ENCODE assay signal across 8 mouse cellular contexts in the genomic region with DNA sequence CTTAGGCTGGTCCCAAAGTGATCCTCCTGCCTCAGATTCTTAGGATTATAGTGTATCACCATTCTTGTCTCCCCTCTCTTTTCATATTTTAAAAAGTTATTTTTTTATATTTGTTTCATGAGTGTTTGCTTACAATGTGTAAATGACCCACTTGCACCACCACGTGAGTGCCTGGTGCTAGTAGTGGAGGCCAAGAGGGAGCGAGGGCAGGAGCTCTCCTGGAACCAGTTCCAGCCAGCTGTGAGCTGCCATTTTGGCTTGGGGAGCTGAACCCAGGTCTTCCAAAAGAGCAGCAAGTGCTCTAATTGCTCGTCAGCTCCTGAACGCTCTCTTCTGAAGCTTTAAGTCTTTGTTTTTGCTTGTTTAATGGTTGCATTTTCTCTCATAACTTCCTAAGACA. TPM values are rescaled to one million over a fixed set of nuclear protein-coding genes. Genes with fewer than 3 reads are reported as not detected.
A peak's percentile ranks its signal among the peaks of the same experiment; 100 is the strongest.
DNase-seq lines count a peak whose midpoint lies in the region; ATAC-seq and TF ChIP-seq lines count a peak whose summit lies in the region.

No protein-coding gene starts in this region.

- H3K9me3 ChIP-seq in forebrain, embryonic 14.5 days (replicated peaks; ENCODE audit: control insufficient read depth, low read length) = no peaks in the 10 kb centered on the region
- H3K9me3 ChIP-seq in midbrain, postnatal 0 days (ENCODE audit: low read length) = no peaks in the 10 kb centered on the region

- peak; percentile 6 for DNase-seq in left cerebral cortex, postnatal 4 days
- no peak for DNase-seq in left cerebral cortex, adult 11 months (ENCODE audit: low spot score)
- DNase-seq in forebrain, embryonic 14.5 days (ENCODE audit: low spot score) = no peak
- DNase-seq in kidney, postnatal 4 days = peak; percentile 13 to 27
- no peak for DNase-seq in midbrain, postnatal 0 days (ENCODE audit: low spot score)
- no peak for DNase-seq in natural killer cell, adult 2 months (ENCODE audit: low spot score in 2 of 2)

- intact Hi-C loops in left cerebral cortex, postnatal 4 days (cut with DNase I) = no loop called here

- H3K27ac ChIP-seq in forebrain, embryonic 14.5 days (ENCODE audit: low read depth, low read length) = no peak overlapping the region
- no peak overlapping the region for H3K27ac ChIP-seq in midbrain, postnatal 0 days (ENCODE audit: low read depth, low read length)

- no peaks in the 10 kb centered on the region for H3K27me3 ChIP-seq in forebrain, embryonic 14.5 days (replicated peaks; ENCODE audit: control insufficient read depth, insufficient read depth, low read length)
- no peaks in the 10 kb centered on the region for H3K27me3 ChIP-seq in midbrain, postnatal 0 days (ENCODE audit: insufficient read depth, low read length)

- peak overlapping the region; percentile 73 for H3K4me2 ChIP-seq in forebrain, embryonic 14.5 days (ENCODE audit: low read length)
- H3K4me2 ChIP-seq in midbrain, postnatal 0 days (ENCODE audit: low read depth, low read length, poor library complexity, severe bottlenecking) = peak overlapping the region; percentile 56

- H3K4me3 ChIP-seq in forebrain, embryonic 14.5 days (ENCODE audit: low read depth, low read length) = peak overlapping the region; percentile 98
- H3K4me3 ChIP-seq in midbrain, postnatal 0 days (ENCODE audit: low read depth, low read length) = peak overlapping the region; percentile 97; the same call in 1 of the 2 replicates

- no peaks in the 10 kb centered on the region for H3K36me3 ChIP-seq in forebrain, embryonic 14.5 days (ENCODE audit: control insufficient read depth, insufficient read depth, low read length)
- H3K36me3 ChIP-seq in midbrain, postnatal 0 days (ENCODE audit: insufficient read depth, low read length) = no peaks in the 10 kb centered on the region

- peaks cover 22% of the 10 kb centered on the region for H3K4me1 ChIP-seq in forebrain, embryonic 14.5 days (ENCODE audit: control insufficient read depth, insufficient read depth, low read length)
- H3K4me1 ChIP-seq in midbrain, postnatal 0 days (ENCODE audit: insufficient read depth, low read length) = peaks cover 14% of the 10 kb centered on the region

- TF ChIP-seq CTCF in midbrain, postnatal 0 days (IDR thresholded peaks at IDR 0.05) = no peak

- H3K9ac ChIP-seq in forebrain, embryonic 14.5 days (ENCODE audit: low read length) = peak overlapping the region; percentile 94
- no peak overlapping the region for H3K9ac ChIP-seq in midbrain, postnatal 0 days (replicated peaks; ENCODE audit: low read length, poor library complexity, severe bottlenecking)

- ATAC-seq in forebrain, embryonic 14.5 days = no peak
- no peak for ATAC-seq in midbrain, postnatal 0 days (ENCODE audit: low FRiP score)
- ATAC-seq in monocyte, adult 5-6 weeks (replicated peaks; ENCODE audit: insufficient number of reproducible peaks, low FRiP score, low TSS enrichment, poor library complexity, severe bottlenecking) = no peak
- ATAC-seq in megakaryocyte progenitor cell, adult 5-6 weeks (replicated peaks; ENCODE audit: poor library complexity) = no peak

- WGBS in forebrain, embryonic 14.5 days = 47% methylated on average over 4 of the region's 4 CpGs
- WGBS in midbrain, postnatal 0 days = 71% methylated on average over 4 of the region's 4 CpGs

RNA-seq across cellular contexts. Expression of gene Ppm1b, which starts 3.6 kb away (rescaled TPM):
- 10 to 100 TPM; 84.4 to 86.4 TPM for total RNA-seq in left cerebral cortex, postnatal 4 days (2021)
- 73.9 and 79.4 TPM in 2 replicates for polyA plus RNA-seq in forebrain, embryonic 14.5 days (2014; fragmentation: Nextera tagmentation; extraction: Ambion mirVana)
- 51.9 and 63.1 TPM in 2 replicates for total RNA-seq in midbrain, postnatal 0 days (2014; rRNA removed)
- polyA plus RNA-seq in midbrain, postnatal 0 days (2015; fragmentation: Nextera tagmentation; extraction: Ambion mirVana) = 52.9 and 54.7 TPM in 2 replicates
- total RNA-seq in monocyte, adult 5-6 weeks (2017) = 80.5 to 127 TPM (median 94.2 TPM) in 3 replicates
- total RNA-seq in megakaryocyte progenitor cell, adult 5-6 weeks (2015) = 46.0 and 48.4 TPM in 2 replicates
- total RNA-seq in megakaryocyte progenitor cell, adult 5-6 weeks (2017) = 51.4 and 59.9 TPM in 2 replicates

Comparison
In these comparisons a context has a peak if more than half of its experiments do, and no peak if none do; other contexts are left out.
1. DNase-seq: peak in left cerebral cortex, postnatal 4 days (single experiment) and kidney, postnatal 4 days (2 of 2); none in left cerebral cortex, adult 11 months (single experiment), forebrain, embryonic 14.5 days (single experiment), midbrain, postnatal 0 days (single experiment) and natural killer cell, adult 2 months (0 of 2).